Mouse (Mus musculus) urinary bladder, postnatal 25 days (tissue): ENCODE measurements around the gene Vps8.
A peak's percentile ranks its signal among the peaks of the same experiment; 100 is the strongest.

Source experiments
- DNase-seq: peaks from one replicate; pipeline ENCODE4 v3.0.0; 2022; ENCODE audit warnings: low spot score

Vps8 gene

GRCm38 (mm10) chr16:21422645-21423545, at the start of gene Vps8:
TSS of gene Vps8 (plus strand) at chr16:21423118.
- DNase-seq, result peak; percentile 91

- no peak for DNase-seq
Observed at GRCm38 (mm10) chr16:21373316-21373960, 49.5 kb upstream of the Vps8 start.

- no peak for DNase-seq
Observed at GRCm38 (mm10) chr16:21374067-21374466, 48.9 kb upstream of the Vps8 start.

- no peak for DNase-seq
Observed at GRCm38 (mm10) chr16:21375147-21375546, 47.8 kb upstream of the Vps8 start.

- no peak for DNase-seq
Observed at GRCm38 (mm10) chr16:21376316-21376715, 46.6 kb upstream of the Vps8 start.

- DNase-seq, result no peak
Observed at GRCm38 (mm10) chr16:21376949-21377604, 45.8 kb upstream of the Vps8 start.

GRCm38 (mm10) chr16:21377605-21377968, 45.3 kb upstream of the Vps8 start:
- DNase-seq, result no peak

GRCm38 (mm10) chr16:21381469-21381868, 41.4 kb upstream of the Vps8 start:
- DNase-seq, result no peak

GRCm38 (mm10) chr16:21382152-21382911, 40.6 kb upstream of the Vps8 start:
- DNase-seq, result no peak

- DNase-seq, result no peak
Observed at GRCm38 (mm10) chr16:21385926-21386881, 36.7 kb upstream of the Vps8 start.

- DNase-seq, result no peak
Observed at GRCm38 (mm10) chr16:21389316-21389715, 33.6 kb upstream of the Vps8 start.

GRCm38 (mm10) chr16:21390744-21391143, 32.2 kb upstream of the Vps8 start:
- no peak for DNase-seq

- no peak for DNase-seq
Observed at GRCm38 (mm10) chr16:21392099-21392498, 30.8 kb upstream of the Vps8 start.

GRCm38 (mm10) chr16:21392517-21393112, 30.3 kb upstream of the Vps8 start:
- DNase-seq, result peak; percentile 87

GRCm38 (mm10) chr16:21395546-21395945, 27.4 kb upstream of the Vps8 start:
- no peak for DNase-seq

GRCm38 (mm10) chr16:21397681-21398080, 25.2 kb upstream of the Vps8 start:
- DNase-seq, result no peak

GRCm38 (mm10) chr16:21398345-21399051, 24.4 kb upstream of the Vps8 start:
- DNase-seq, result no peak

- no peak for DNase-seq
Observed at GRCm38 (mm10) chr16:21399942-21400341, 23.0 kb upstream of the Vps8 start.

GRCm38 (mm10) chr16:21402068-21402467, 20.9 kb upstream of the Vps8 start:
- DNase-seq, result no peak

GRCm38 (mm10) chr16:21403402-21403801, 19.5 kb upstream of the Vps8 start:
- no peak for DNase-seq
